Mouse (Mus musculus): ENCODE measurements around the gene Atrn. TPM values are rescaled to one million over a fixed set of nuclear protein-coding genes. Genes with fewer than 3 reads are reported as not detected.

The Atrn gene
- polyA plus RNA-seq, 1 experiment from 2014 or later: 11.5 TPM

- Histone ChIP-seq H3K4me3 (ENCODE audit: low read depth, low read length) (peak overlapping the region; percentile 96), H3K4me2 (ENCODE audit: low read depth) (peak overlapping the region; percentile 91), H3K4me1 (ENCODE audit: control insufficient read depth, insufficient read depth, low read length) (peaks cover 11% of the 10 kb centered on the region), H3K9me3 (ENCODE audit: control insufficient read depth, low read length) (no peaks in the 10 kb centered on the region), H3K27me3 (ENCODE audit: control insufficient read depth, insufficient read depth, low read length) (no peaks in the 10 kb centered on the region), H3K36me3 (ENCODE audit: control insufficient read depth, insufficient read depth, low read length) (no peaks in the 10 kb centered on the region), H3K27ac (ENCODE audit: low read depth, low read length) (peak overlapping the region; percentile 56; the same call in 1 of the 2 replicates), H3K9ac (ENCODE audit: low read length) (peak overlapping the region; percentile 88)
- DNase-seq (ENCODE audit: low spot score) (no peak), ATAC-seq (ENCODE audit: insufficient read depth, low FRiP score, low TSS enrichment) (peak; percentile 78)
- under 1% methylated on average over 40 of the region's 58 CpGs for WGBS
Measured at GRCm38 (mm10) chr2:130906584-130907315, 455 bp downstream of the Atrn start.

- no peak overlapping the region for H3K27ac ChIP-seq (ENCODE audit: low read depth, low read length)
- DNase-seq (ENCODE audit: low spot score): no peak
- no peak overlapping the region for H3K4me3 ChIP-seq (ENCODE audit: low read depth, low read length)
- H3K4me1 ChIP-seq (ENCODE audit: control insufficient read depth, insufficient read depth, low read length): peaks cover 14% of the 10 kb centered on the region
- no peak for ATAC-seq (ENCODE audit: insufficient read depth, low FRiP score, low TSS enrichment)
- H3K4me2 ChIP-seq (ENCODE audit: low read depth): no peak overlapping the region
- H3K9me3 ChIP-seq (ENCODE audit: control insufficient read depth, low read length): no peaks in the 10 kb centered on the region
- no peaks in the 10 kb centered on the region for H3K27me3 ChIP-seq (ENCODE audit: control insufficient read depth, insufficient read depth, low read length)
- H3K36me3 ChIP-seq (ENCODE audit: control insufficient read depth, insufficient read depth, low read length): no peaks in the 10 kb centered on the region
- no peak overlapping the region for H3K9ac ChIP-seq (ENCODE audit: low read length)
- 71% methylated on average over 1 of the region's 1 CpGs for WGBS
Measured at GRCm38 (mm10) chr2:130911691-130912090, 5.4 kb downstream of the Atrn start.

DNA sequence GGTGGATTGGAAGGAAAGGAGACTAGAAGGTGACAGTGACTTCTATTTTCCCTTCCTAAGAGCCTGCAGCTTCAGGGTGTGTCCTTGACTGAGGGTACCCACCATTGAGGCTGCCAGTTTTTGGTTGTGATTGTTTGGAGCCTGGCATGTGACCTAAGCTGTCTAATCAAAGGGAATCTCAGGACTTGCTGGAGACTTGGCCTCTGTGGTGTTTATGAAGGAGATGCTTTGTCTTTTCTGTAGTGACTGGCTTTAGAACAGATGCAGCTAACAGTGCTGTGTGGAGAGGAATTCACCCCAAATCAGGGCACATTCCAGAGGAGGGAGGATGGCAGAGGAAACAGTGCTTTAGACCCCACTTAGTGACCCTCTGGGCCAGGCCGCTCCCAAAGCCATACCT, 8.6 kb downstream of the Atrn start:
- no peaks in the 10 kb centered on the region for H3K36me3 ChIP-seq (ENCODE audit: control insufficient read depth, insufficient read depth, low read length)
- no peaks in the 10 kb centered on the region for H3K9me3 ChIP-seq (ENCODE audit: control insufficient read depth, low read length)
- 77% methylated on average over 1 of the region's 1 CpGs for WGBS
- ATAC-seq (ENCODE audit: insufficient read depth, low FRiP score, low TSS enrichment): no peak
- H3K4me3 ChIP-seq (ENCODE audit: low read depth, low read length): no peak overlapping the region
- H3K4me1 ChIP-seq (ENCODE audit: control insufficient read depth, insufficient read depth, low read length): peaks cover 3% of the 10 kb centered on the region; the same call in 1 of the 2 replicates
- no peak overlapping the region for H3K9ac ChIP-seq (ENCODE audit: low read length)
- no peak overlapping the region for H3K4me2 ChIP-seq (ENCODE audit: low read depth)
- H3K27me3 ChIP-seq (ENCODE audit: control insufficient read depth, insufficient read depth, low read length): no peaks in the 10 kb centered on the region
- H3K27ac ChIP-seq (ENCODE audit: low read depth, low read length): no peak overlapping the region
- no peak for DNase-seq (ENCODE audit: low spot score)

GRCm38 (mm10) chr2:130916521-130917147, 10.3 kb downstream of the Atrn start:
- no peak overlapping the region for H3K4me2 ChIP-seq (ENCODE audit: low read depth)
- H3K4me3 ChIP-seq (ENCODE audit: low read depth, low read length): no peak overlapping the region
- H3K4me1 ChIP-seq (ENCODE audit: control insufficient read depth, insufficient read depth, low read length): peaks cover 3% of the 10 kb centered on the region; the same call in 1 of the 2 replicates
- no peaks in the 10 kb centered on the region for H3K27me3 ChIP-seq (ENCODE audit: control insufficient read depth, insufficient read depth, low read length)
- peak; percentile 33 for DNase-seq (ENCODE audit: low spot score)
- 6% methylated on average over 3 of the region's 3 CpGs for WGBS
- H3K9me3 ChIP-seq (ENCODE audit: control insufficient read depth, low read length): no peaks in the 10 kb centered on the region
- no peak overlapping the region for H3K27ac ChIP-seq (ENCODE audit: low read depth, low read length)
- no peaks in the 10 kb centered on the region for H3K36me3 ChIP-seq (ENCODE audit: control insufficient read depth, insufficient read depth, low read length)
- no peak overlapping the region for H3K9ac ChIP-seq (ENCODE audit: low read length)
- ATAC-seq (ENCODE audit: insufficient read depth, low FRiP score, low TSS enrichment): peak; percentile 53; the same call in 1 of the 2 replicates

DNA sequence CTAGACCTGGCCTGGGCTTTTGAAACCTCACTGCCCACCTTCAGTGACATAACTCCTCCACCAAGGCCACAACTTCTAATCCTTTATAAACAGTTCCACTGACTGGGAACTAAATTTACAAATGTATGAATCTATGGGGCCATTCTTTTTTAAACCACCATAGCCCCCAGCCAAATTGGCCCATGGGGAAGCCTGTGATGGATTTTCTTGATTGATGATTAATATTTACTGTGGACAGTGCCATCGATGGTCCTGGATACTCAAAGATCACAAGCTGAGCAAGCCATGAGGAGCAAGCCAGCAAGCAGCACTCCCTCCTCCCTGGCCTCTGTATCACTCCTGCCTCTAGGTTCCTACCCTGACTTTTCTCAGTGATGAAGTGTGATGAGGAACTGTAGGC, 11.4 kb downstream of the Atrn start:
- Histone ChIP-seq H3K9me3 (ENCODE audit: control insufficient read depth, low read length) (no peaks in the 10 kb centered on the region), H3K36me3 (ENCODE audit: control insufficient read depth, insufficient read depth, low read length) (no peaks in the 10 kb centered on the region), H3K4me2 (ENCODE audit: low read depth) (no peak overlapping the region), H3K4me3 (ENCODE audit: low read depth, low read length) (no peak overlapping the region), H3K4me1 (ENCODE audit: control insufficient read depth, insufficient read depth, low read length) (peaks cover 3% of the 10 kb centered on the region; the same call in 1 of the 2 replicates), H3K27me3 (ENCODE audit: control insufficient read depth, insufficient read depth, low read length) (no peaks in the 10 kb centered on the region), H3K9ac (ENCODE audit: low read length) (no peak overlapping the region), H3K27ac (ENCODE audit: low read depth, low read length) (no peak overlapping the region)
- ATAC-seq (ENCODE audit: insufficient read depth, low FRiP score, low TSS enrichment) (no peak), DNase-seq (ENCODE audit: low spot score) (no peak)
- 79% methylated on average over 1 of the region's 1 CpGs for WGBS

DNA sequence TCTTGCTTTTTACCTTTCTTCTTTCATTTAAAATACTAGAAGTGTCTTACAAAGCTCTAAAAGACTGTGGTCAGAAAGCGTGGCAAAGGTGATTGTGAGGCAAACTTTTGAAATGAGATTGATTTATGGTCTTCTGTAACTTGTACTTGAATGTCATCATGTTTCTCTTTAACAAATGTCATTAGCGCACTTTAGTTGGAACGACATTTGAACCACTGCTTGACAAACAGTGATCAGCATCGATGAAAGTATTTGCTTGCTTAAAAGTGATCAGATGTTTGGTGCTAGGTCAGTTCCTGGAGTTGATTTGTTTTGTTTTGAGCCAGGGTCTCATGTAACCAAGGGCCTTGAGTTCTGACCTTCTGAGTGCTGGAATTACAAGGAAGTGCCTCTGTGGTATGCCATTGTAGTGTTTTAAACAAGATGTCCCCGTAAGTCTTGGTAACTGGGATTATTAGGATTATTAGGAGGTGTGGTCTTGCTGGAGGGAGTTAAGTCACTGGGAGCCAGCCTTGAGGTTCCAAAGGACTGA, 12.8 kb downstream of the Atrn start:
- H3K9ac ChIP-seq (ENCODE audit: low read length): no peak overlapping the region
- H3K9me3 ChIP-seq (ENCODE audit: control insufficient read depth, low read length): no peaks in the 10 kb centered on the region
- H3K4me1 ChIP-seq (ENCODE audit: control insufficient read depth, insufficient read depth, low read length): peaks cover 3% of the 10 kb centered on the region; the same call in 1 of the 2 replicates
- DNase-seq (ENCODE audit: low spot score) (no peak), ATAC-seq (ENCODE audit: insufficient read depth, low FRiP score, low TSS enrichment) (no peak)
- H3K27ac ChIP-seq (ENCODE audit: low read depth, low read length): no peak overlapping the region
- H3K36me3 ChIP-seq (ENCODE audit: control insufficient read depth, insufficient read depth, low read length): no peaks in the 10 kb centered on the region
- H3K4me2 ChIP-seq (ENCODE audit: low read depth): no peak overlapping the region
- H3K27me3 ChIP-seq (ENCODE audit: control insufficient read depth, insufficient read depth, low read length): no peaks in the 10 kb centered on the region
- no peak overlapping the region for H3K4me3 ChIP-seq (ENCODE audit: low read depth, low read length)
- WGBS: 71% methylated on average over 5 of the region's 5 CpGs

GRCm38 (mm10) chr2:130924950-130925349, 18.7 kb downstream of the Atrn start:
- H3K9me3 ChIP-seq (ENCODE audit: control insufficient read depth, low read length): no peaks in the 10 kb centered on the region
- H3K36me3 ChIP-seq (ENCODE audit: control insufficient read depth, insufficient read depth, low read length): no peaks in the 10 kb centered on the region
- H3K9ac ChIP-seq (ENCODE audit: low read length): no peak overlapping the region
- ATAC-seq (ENCODE audit: insufficient read depth, low FRiP score, low TSS enrichment) (no peak), DNase-seq (ENCODE audit: low spot score) (no peak)
- 88% methylated on average over 2 of the region's 2 CpGs for WGBS
- H3K4me2 ChIP-seq (ENCODE audit: low read depth): no peak overlapping the region
- H3K4me3 ChIP-seq (ENCODE audit: low read depth, low read length): no peak overlapping the region
- no peaks in the 10 kb centered on the region for H3K4me1 ChIP-seq (ENCODE audit: control insufficient read depth, insufficient read depth, low read length)
- H3K27me3 ChIP-seq (ENCODE audit: control insufficient read depth, insufficient read depth, low read length): no peaks in the 10 kb centered on the region
- H3K27ac ChIP-seq (ENCODE audit: low read depth, low read length): no peak overlapping the region

DNA sequence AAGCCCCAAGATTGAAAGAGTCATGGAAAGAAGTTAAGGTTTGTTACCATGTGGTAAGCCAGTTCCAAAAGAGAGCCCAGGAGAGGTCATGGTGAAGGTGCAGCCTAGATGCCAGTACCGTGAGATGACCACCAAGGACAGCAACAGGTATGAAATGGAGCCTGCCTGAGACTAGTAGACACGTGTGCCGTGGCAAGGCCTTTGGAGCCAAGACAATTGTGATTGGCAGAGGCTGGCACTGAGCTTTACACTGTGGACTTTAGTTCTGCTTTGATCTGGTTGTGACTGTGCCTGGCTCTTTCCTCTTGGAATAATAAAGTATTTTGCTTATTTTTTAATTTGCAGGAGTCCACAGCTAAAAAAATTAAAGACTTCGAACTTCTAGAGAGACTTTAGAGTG, 21.7 kb downstream of the Atrn start:
- Histone ChIP-seq H3K9ac (ENCODE audit: low read length) (no peak overlapping the region), H3K4me2 (ENCODE audit: low read depth) (no peak overlapping the region), H3K9me3 (ENCODE audit: control insufficient read depth, low read length) (no peaks in the 10 kb centered on the region), H3K36me3 (ENCODE audit: control insufficient read depth, insufficient read depth, low read length) (no peaks in the 10 kb centered on the region), H3K4me1 (ENCODE audit: control insufficient read depth, insufficient read depth, low read length) (no peaks in the 10 kb centered on the region), H3K27me3 (ENCODE audit: control insufficient read depth, insufficient read depth, low read length) (no peaks in the 10 kb centered on the region), H3K4me3 (ENCODE audit: low read depth, low read length) (no peak overlapping the region), H3K27ac (ENCODE audit: low read depth, low read length) (no peak overlapping the region)
- DNase-seq (ENCODE audit: low spot score) (no peak), ATAC-seq (ENCODE audit: insufficient read depth, low FRiP score, low TSS enrichment) (no peak)
- WGBS: 91% methylated on average over 4 of the region's 4 CpGs

DNA sequence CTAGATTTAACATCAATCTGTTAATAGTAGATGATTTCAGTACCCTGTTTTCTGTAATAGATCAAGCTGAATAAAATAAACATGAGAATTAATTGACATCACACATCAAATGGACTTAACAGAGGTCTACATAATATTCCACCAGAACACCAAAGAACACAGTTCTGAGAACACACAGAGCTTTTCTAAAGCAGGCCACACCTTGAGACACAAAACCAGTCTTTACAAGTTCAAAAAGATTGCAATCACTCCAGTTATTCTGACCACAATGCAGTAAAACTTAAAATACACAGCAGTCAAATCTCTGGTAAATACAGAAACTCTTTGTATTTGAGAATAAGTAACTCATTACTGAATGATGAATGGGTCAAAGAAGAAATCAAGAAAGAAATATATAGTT, 22.2 kb downstream of the Atrn start:
- Histone ChIP-seq H3K9me3 (ENCODE audit: control insufficient read depth, low read length) (no peaks in the 10 kb centered on the region), H3K27ac (ENCODE audit: low read depth, low read length) (no peak overlapping the region), H3K36me3 (ENCODE audit: control insufficient read depth, insufficient read depth, low read length) (no peaks in the 10 kb centered on the region), H3K4me3 (ENCODE audit: low read depth, low read length) (no peak overlapping the region), H3K4me2 (ENCODE audit: low read depth) (no peak overlapping the region), H3K9ac (ENCODE audit: low read length) (no peak overlapping the region), H3K27me3 (ENCODE audit: control insufficient read depth, insufficient read depth, low read length) (no peaks in the 10 kb centered on the region), H3K4me1 (ENCODE audit: control insufficient read depth, insufficient read depth, low read length) (no peaks in the 10 kb centered on the region)
- no peak for DNase-seq (ENCODE audit: low spot score)
- no peak for ATAC-seq (ENCODE audit: insufficient read depth, low FRiP score, low TSS enrichment)

Measured in neural tube, embryonic 11.5 days (tissue).